Mouse (Mus musculus) CH12.LX (cell line): ENCODE data around the gene Galnt9.

Experiments
- BHLHE40 ChIP-seq: IDR thresholded peaks from 2 replicates; pipeline ENCODE4 v1.6.1; 2011; ENCODE audit warnings: mild to moderate bottlenecking, low read depth, low read length, improper control_type of control experiment
- CTCF ChIP-seq, 2 experiments: IDR thresholded peaks in 1 of 2; conservative IDR thresholded peaks in 1 of 2; 2 replicates each; pipeline ENCODE4 v1.5.1; 2011 to 2012; ENCODE audit warnings: low read depth in 2 of 2, low read length in 2 of 2, improper control_type of control experiment in 1 of 2, inconsistent platforms in 1 of 2, mild to moderate bottlenecking in 1 of 2, moderate library complexity in 1 of 2
- E2F4 ChIP-seq: IDR thresholded peaks from 2 replicates; pipeline ENCODE4 v1.6.1; 2011; ENCODE audit warnings: low read depth, low read length, improper control_type of control experiment; ENCODE audit not compliant: insufficient replicate concordance
- ETS1 ChIP-seq: conservative IDR thresholded peaks from 2 replicates; pipeline ENCODE4 v1.6.1; 2012; ENCODE audit warnings: low read depth, mild to moderate bottlenecking, inconsistent platforms, low read length, improper control_type of control experiment, moderate library complexity
- GABPA ChIP-seq: IDR thresholded peaks from 2 replicates; pipeline ENCODE4 v1.6.1; 2012; ENCODE audit warnings: low read depth, low read length, improper control_type of control experiment, inconsistent platforms; ENCODE audit not compliant: insufficient replicate concordance
- HCFC1 ChIP-seq: IDR thresholded peaks from 2 replicates; pipeline ENCODE4 v1.6.1; 2012; ENCODE audit warnings: low read depth, mild to moderate bottlenecking, inconsistent platforms, low read length, improper control_type of control experiment
- IRF4 ChIP-seq: IDR thresholded peaks from 2 replicates; pipeline ENCODE4 v1.6.1; 2014; ENCODE audit warnings: low read depth, mild to moderate bottlenecking, inconsistent platforms, low read length, improper control_type of control experiment
- MYC ChIP-seq: IDR thresholded peaks from 2 replicates; pipeline ENCODE4 v1.6.1; 2011; ENCODE audit warnings: low read depth, mild to moderate bottlenecking, improper control_type of control experiment, low read length
- POLR2A ChIP-seq: IDR thresholded peaks from 2 replicates; pipeline ENCODE4 v1.6.1; 2011; ENCODE audit warnings: low read depth, mild to moderate bottlenecking, improper control_type of control experiment, low read length
- RAD21 ChIP-seq: IDR thresholded peaks from 2 replicates; pipeline ENCODE4 v1.6.1; 2011; ENCODE audit warnings: low read depth, mild to moderate bottlenecking, low read length, improper control_type of control experiment, moderate library complexity
- SIN3A ChIP-seq: IDR thresholded peaks from 2 replicates; pipeline ENCODE4 v1.6.1; 2012; ENCODE audit warnings: low read length, improper control_type of control experiment, inconsistent platforms
- TCF12 ChIP-seq: IDR thresholded peaks from 2 replicates; pipeline ENCODE4 v1.6.1; 2014; ENCODE audit warnings: low read depth, mild to moderate bottlenecking, inconsistent platforms, low read length, improper control_type of control experiment

GRCm38 (mm10) chr5:110564986-110565644, 21.0 kb downstream of the Galnt9 start:
- TF ChIP-seq E2F4 = no peak
- TF ChIP-seq CTCF (conservative IDR thresholded peaks at IDR 0.05 in 1 of 2, IDR thresholded peaks at IDR 0.05 in 1 of 2; ENCODE audit: low read depth in 2 of 2, low read length in 2 of 2) = no peak
- no peak for TF ChIP-seq GABPA
- no peak for TF ChIP-seq RAD21
- no peak for TF ChIP-seq TCF12
- no peak for TF ChIP-seq HCFC1
- no peak for TF ChIP-seq POLR2A
- no peak for TF ChIP-seq ETS1
- TF ChIP-seq MYC = no peak
- TF ChIP-seq SIN3A = no peak
- no peak for TF ChIP-seq IRF4
- no peak for TF ChIP-seq BHLHE40
